Mouse (Mus musculus) liver, embryonic 12.5 days (tissue): ENCODE measurements at regions not wholly inside any gene's neighbourhood (a gene's known extent, or its start where the extent isn't known, plus 50 kb on each side); places are given as distances from the start of the nearest gene placed in this dataset.

Experiments used
- ATAC-seq: fragments of 200-750 bp; cut with Nextera tagmentation; 2 replicates; pipeline ENCODE4 v1.8.0; 2017; ENCODE audit warnings: moderate number of reproducible peaks, mild to moderate bottlenecking, moderate library complexity
- H3K27ac ChIP-seq: fragments of 300-500 bp; sonication (generic); 2 replicates; pipeline ENCODE4 v1.5.1; 2016; ENCODE audit warnings: mild to moderate bottlenecking
- H3K27me3 ChIP-seq: fragments of 300-500 bp; sonication (generic); replicated peaks from 2 replicates; pipeline ENCODE4 v1.6.1; 2016; ENCODE audit warnings: mild to moderate bottlenecking, moderate library complexity
- H3K36me3 ChIP-seq: fragments of 300-500 bp; sonication (generic); 2 replicates; pipeline ENCODE4 v1.6.1; 2016; ENCODE audit warnings: mild to moderate bottlenecking, moderate library complexity
- H3K4me1 ChIP-seq: fragments of 300-500 bp; sonication (generic); 2 replicates; pipeline ENCODE4 v1.6.1; 2016
- H3K4me2 ChIP-seq: fragments of 300-500 bp; sonication (generic); 2 replicates; pipeline ENCODE4 v1.6.1; 2016; ENCODE audit warnings: mild to moderate bottlenecking, moderate library complexity
- H3K4me3 ChIP-seq: fragments of 300-500 bp; sonication (generic); 2 replicates; pipeline ENCODE4 v1.5.1; 2016; ENCODE audit warnings: mild to moderate bottlenecking, moderate library complexity
- H3K9ac ChIP-seq: fragments of 300-500 bp; sonication (generic); 2 replicates; pipeline ENCODE4 v1.6.1; 2016; ENCODE audit warnings: mild to moderate bottlenecking, moderate library complexity
- H3K9me3 ChIP-seq: fragments of 300-500 bp; sonication (generic); replicated peaks from 2 replicates; pipeline ENCODE4 v1.6.1; 2016; ENCODE audit warnings: mild to moderate bottlenecking, moderate library complexity
- WGBS: fragments of 180-500 bp; shearing (Covaris S2); methylation state at CpG from one replicate; pipeline ENCODE4 v1.1.7; 2016; ENCODE audit not compliant: insufficient replicate concordance; 5-methylcytosine and 5-hydroxymethylcytosine counted together

DNA sequence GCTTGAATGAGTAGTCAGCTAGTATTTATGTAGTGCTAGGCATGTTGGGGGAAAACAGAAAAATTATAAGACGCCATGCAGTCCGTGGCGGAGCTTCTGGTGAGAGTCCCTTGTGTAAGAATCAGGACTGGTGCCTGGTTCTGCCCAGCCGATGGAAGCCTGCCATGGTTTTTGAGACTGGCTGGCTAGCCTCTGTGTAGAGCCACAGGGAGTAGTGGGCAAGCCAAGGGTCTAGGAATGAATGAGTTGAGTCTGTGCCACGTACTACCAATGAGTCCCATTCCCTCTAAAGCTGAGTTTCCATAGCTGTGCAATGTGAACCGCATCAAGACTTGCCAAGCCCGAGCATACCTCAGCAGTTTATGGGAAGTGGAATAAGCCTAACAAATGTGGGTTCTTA is 236.3 kb upstream of the Lrtm1 start:
- no peak for ATAC-seq
- H3K36me3 ChIP-seq: no peaks in the 10 kb centered on the region
- no peak overlapping the region for H3K4me3 ChIP-seq
- WGBS: 83% methylated on average over 7 of the region's 7 CpGs
- H3K9ac ChIP-seq: no peak overlapping the region
- H3K4me1 ChIP-seq: no peaks in the 10 kb centered on the region
- H3K9me3 ChIP-seq: no peaks in the 10 kb centered on the region
- no peak overlapping the region for H3K27ac ChIP-seq
- no peaks in the 10 kb centered on the region for H3K27me3 ChIP-seq
- no peak overlapping the region for H3K4me2 ChIP-seq

DNA sequence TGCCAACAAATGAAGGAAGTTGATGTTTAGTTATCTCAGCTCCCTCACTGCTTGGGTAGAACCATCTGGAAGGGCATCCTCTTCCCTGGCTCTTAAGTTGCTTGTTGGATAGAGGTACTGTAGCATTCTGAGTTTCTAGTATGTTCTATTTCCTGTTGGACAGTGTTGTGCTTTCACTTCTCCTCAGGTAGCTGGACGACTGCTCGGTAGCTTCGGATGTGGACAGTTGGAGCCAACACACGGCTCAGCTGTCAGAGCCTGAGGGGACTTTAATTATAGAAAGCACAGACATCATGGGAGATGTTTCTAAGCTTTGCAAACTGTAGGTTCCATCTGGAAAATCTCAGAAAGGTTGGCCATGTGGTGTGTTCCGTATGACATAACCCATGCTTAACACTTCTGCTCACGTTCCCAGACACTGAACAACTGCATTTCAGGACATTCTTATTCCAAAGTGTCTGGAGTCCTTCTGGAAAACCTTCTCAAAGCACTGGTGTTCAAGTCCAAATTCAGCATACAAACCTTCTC is 233.8 kb upstream of the Lrtm1 start:
- no peak for ATAC-seq
- H3K27me3 ChIP-seq: no peaks in the 10 kb centered on the region
- WGBS: 64% methylated on average over 6 of the region's 6 CpGs
- H3K36me3 ChIP-seq: no peaks in the 10 kb centered on the region
- no peak overlapping the region for H3K9ac ChIP-seq
- no peak overlapping the region for H3K27ac ChIP-seq
- no peak overlapping the region for H3K4me3 ChIP-seq
- no peak overlapping the region for H3K4me2 ChIP-seq
- no peaks in the 10 kb centered on the region for H3K9me3 ChIP-seq
- H3K4me1 ChIP-seq: no peaks in the 10 kb centered on the region

DNA sequence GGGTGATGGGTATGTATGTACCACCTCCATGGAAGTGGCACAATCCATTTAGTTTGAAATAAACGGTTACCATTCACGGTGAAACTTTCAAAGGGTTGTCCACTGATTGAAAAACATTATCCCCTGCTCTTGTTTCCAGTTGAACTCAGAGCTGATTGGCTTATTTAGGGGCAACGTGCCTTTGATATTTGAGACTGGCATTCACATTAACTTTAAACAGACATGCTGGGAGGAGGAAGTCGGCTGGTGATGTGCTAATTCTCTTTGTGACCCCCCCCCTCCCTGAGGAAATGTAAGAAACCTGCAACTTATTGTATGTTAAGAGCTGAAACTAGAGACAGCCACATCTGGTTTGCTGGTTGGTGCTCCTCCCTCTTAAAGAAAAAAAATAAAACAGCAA is 219.7 kb upstream of the Lrtm1 start:
- Histone ChIP-seq H3K4me1 (no peaks in the 10 kb centered on the region), H3K4me2 (no peak overlapping the region), H3K9ac (no peak overlapping the region), H3K9me3 (no peaks in the 10 kb centered on the region), H3K27ac (no peak overlapping the region), H3K4me3 (no peak overlapping the region), H3K36me3 (no peaks in the 10 kb centered on the region), H3K27me3 (no peaks in the 10 kb centered on the region)
- WGBS: 7% methylated on average over 4 of the region's 4 CpGs
- ATAC-seq: no peak

DNA sequence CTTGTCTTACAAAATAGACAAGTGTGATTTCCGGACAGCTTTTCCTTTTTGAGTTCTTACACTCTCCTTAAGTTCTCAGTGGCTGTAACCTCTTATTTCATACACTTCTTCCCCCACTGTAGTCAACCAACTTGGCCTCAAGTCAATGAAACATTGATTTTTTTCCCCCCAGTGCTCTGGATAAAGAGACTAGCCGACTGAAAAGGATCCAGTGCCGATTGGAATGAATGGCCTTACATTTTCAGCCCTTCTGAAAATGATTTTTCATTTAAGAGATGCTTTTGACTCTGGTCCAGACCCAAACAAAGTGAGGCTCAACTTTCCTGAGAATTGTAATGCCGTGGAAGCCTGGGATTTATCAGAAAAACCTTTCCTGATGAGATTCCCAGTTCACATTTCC is 216.3 kb upstream of the Lrtm1 start:
- no peak overlapping the region for H3K4me3 ChIP-seq
- ATAC-seq: no peak
- no peaks in the 10 kb centered on the region for H3K27me3 ChIP-seq
- 56% methylated on average over 4 of the region's 4 CpGs for WGBS
- no peak overlapping the region for H3K9ac ChIP-seq
- H3K4me1 ChIP-seq: no peaks in the 10 kb centered on the region
- no peak overlapping the region for H3K4me2 ChIP-seq
- H3K36me3 ChIP-seq: no peaks in the 10 kb centered on the region
- H3K9me3 ChIP-seq: no peaks in the 10 kb centered on the region
- no peak overlapping the region for H3K27ac ChIP-seq

DNA sequence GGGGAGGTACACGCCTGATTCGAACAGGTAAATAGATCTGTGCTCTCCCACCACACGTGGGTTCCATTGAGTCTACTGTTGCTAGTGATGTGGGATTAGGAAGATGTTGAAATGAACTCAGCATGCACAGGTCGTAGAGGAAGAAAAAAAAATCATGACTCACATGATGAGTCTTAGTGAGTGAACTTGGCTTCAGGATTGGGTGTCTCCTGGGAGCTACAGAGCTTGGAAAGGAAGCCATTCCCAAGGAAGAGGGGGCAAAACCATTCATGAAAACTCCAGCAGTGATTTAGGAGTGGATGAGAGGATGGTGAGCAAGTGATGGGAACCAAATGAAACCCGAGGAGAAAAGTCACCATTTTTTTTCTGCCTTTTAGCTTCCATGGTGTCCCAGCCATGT is 215.9 kb upstream of the Lrtm1 start:
- no peaks in the 10 kb centered on the region for H3K36me3 ChIP-seq
- no peaks in the 10 kb centered on the region for H3K4me1 ChIP-seq
- no peak overlapping the region for H3K4me3 ChIP-seq
- 59% methylated on average over 5 of the region's 5 CpGs for WGBS
- no peak overlapping the region for H3K9ac ChIP-seq
- H3K4me2 ChIP-seq: no peak overlapping the region
- no peaks in the 10 kb centered on the region for H3K9me3 ChIP-seq
- no peaks in the 10 kb centered on the region for H3K27me3 ChIP-seq
- no peak for ATAC-seq
- no peak overlapping the region for H3K27ac ChIP-seq

DNA sequence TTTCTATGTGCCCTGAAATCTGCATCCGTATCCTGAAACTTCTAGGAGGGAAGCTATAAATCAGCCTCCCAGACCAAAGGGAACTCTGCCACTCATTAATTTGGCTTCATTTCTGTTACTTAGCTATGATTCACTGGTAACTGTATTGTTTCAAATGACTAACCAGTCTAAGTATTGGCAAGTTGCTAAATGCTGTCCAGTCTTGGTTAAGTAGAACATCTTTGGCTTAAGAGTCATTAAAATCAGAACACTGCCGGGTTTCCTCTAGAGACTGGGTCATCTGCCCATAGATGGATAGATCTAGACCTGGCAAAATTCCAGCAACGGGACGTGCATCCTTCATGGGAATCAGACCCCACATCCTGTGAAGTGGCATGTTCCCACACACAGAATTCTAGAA is 209.9 kb upstream of the Lrtm1 start:
- ATAC-seq: no peak
- WGBS: 55% methylated on average over 4 of the region's 4 CpGs
- Histone ChIP-seq H3K4me3 (no peak overlapping the region), H3K27me3 (no peaks in the 10 kb centered on the region), H3K9ac (no peak overlapping the region), H3K36me3 (no peaks in the 10 kb centered on the region), H3K9me3 (no peaks in the 10 kb centered on the region), H3K4me1 (no peaks in the 10 kb centered on the region), H3K4me2 (no peak overlapping the region), H3K27ac (no peak overlapping the region)

DNA sequence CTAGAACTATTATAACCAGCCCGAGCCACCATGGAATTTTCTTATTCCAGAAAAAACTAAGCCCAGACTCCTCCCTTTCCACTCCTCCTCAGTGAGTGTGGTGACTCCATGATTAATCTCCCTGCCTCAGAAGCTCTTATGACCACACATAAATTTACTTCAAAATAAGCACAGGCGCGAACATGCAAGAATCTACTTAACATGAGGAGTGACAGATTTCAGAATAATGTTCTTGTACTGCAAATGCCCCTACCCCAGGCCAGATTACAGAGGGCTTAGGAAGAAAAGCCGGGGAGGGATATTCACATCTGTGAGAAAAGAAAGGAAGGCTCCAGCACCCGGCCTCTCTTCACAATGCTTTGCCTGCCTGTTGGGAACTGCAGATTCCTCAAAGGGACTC is 208.7 kb upstream of the Lrtm1 start:
- H3K27ac ChIP-seq: no peak overlapping the region
- no peaks in the 10 kb centered on the region for H3K27me3 ChIP-seq
- no peak overlapping the region for H3K4me3 ChIP-seq
- H3K9ac ChIP-seq: no peak overlapping the region
- H3K36me3 ChIP-seq: no peaks in the 10 kb centered on the region
- ATAC-seq: no peak
- H3K4me2 ChIP-seq: no peak overlapping the region
- 66% methylated on average over 5 of the region's 5 CpGs for WGBS
- H3K4me1 ChIP-seq: no peaks in the 10 kb centered on the region
- no peaks in the 10 kb centered on the region for H3K9me3 ChIP-seq

DNA sequence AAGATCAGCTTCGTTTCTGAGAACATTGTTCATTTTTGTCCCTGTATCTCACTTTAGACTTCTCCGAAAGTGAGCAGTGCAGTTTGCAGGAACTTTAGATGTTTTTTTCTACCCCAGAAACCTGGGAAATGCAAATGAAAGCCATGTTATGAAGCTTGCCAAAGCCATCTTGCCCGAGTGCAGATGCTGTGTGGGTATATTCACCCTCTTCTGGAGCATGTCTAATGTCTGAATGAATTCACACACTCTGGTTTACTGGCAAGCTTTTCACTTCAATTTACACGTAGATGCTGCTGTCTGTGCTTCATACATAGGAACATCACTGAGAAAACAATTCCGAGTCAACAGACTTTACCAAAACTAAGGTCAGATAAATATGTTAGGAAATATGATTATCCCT is 197.0 kb upstream of the Lrtm1 start:
- no peak overlapping the region for H3K9ac ChIP-seq
- no peaks in the 10 kb centered on the region for H3K9me3 ChIP-seq
- H3K4me2 ChIP-seq: no peak overlapping the region
- ATAC-seq: no peak
- no peak overlapping the region for H3K4me3 ChIP-seq
- no peak overlapping the region for H3K27ac ChIP-seq
- 65% methylated on average over 5 of the region's 5 CpGs for WGBS
- H3K4me1 ChIP-seq: no peaks in the 10 kb centered on the region
- H3K36me3 ChIP-seq: no peaks in the 10 kb centered on the region
- no peaks in the 10 kb centered on the region for H3K27me3 ChIP-seq

DNA sequence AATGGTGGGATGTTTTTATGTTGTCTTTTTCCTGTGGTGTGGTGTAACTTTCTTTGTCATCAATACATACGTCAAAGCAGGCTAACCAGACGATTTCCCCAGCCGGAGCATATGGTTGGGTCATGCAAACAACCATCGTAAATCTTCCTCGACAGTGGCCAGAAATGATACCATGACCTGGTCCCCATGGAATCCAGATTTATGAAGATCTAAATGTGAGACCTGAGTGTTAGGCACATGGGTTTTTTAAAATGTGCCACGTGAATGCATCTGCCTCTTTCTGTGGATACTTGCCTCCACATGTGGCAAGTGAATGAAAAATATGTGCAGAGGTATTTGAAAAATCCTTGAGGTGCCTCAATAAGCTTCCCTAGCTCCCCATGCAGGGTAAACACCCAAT is 190.8 kb upstream of the Lrtm1 start:
- Histone ChIP-seq H3K9ac (no peak overlapping the region), H3K36me3 (no peaks in the 10 kb centered on the region), H3K4me3 (no peak overlapping the region), H3K4me2 (no peak overlapping the region), H3K27me3 (no peaks in the 10 kb centered on the region), H3K27ac (no peak overlapping the region), H3K9me3 (no peaks in the 10 kb centered on the region), H3K4me1 (no peaks in the 10 kb centered on the region)
- ATAC-seq: no peak
- WGBS: 63% methylated on average over 6 of the region's 6 CpGs

DNA sequence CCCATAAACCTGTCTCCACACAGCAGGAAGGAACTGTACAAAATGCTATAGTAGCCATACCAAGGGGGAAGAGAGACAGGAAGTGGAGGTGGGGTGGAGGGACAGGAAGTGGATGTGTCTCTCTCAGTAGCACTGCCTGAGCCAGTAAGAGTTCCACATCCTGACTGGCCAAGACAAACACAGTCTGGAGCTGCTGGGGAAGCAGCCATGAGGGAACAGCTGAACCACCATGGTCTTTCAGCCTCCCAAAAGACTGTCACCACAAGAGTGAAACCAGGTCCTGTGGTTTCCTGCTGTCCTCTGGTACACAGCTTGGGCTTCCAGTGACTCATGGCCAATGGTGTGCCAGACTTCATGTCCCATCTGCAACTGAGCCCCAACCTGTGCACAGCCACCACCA is 180.9 kb upstream of the Lrtm1 start:
- Histone ChIP-seq H3K36me3 (no peaks in the 10 kb centered on the region), H3K4me2 (no peak overlapping the region), H3K27ac (no peak overlapping the region), H3K27me3 (no peaks in the 10 kb centered on the region), H3K4me1 (no peaks in the 10 kb centered on the region), H3K9me3 (no peaks in the 10 kb centered on the region), H3K4me3 (no peak overlapping the region), H3K9ac (no peak overlapping the region)
- ATAC-seq: no peak

DNA sequence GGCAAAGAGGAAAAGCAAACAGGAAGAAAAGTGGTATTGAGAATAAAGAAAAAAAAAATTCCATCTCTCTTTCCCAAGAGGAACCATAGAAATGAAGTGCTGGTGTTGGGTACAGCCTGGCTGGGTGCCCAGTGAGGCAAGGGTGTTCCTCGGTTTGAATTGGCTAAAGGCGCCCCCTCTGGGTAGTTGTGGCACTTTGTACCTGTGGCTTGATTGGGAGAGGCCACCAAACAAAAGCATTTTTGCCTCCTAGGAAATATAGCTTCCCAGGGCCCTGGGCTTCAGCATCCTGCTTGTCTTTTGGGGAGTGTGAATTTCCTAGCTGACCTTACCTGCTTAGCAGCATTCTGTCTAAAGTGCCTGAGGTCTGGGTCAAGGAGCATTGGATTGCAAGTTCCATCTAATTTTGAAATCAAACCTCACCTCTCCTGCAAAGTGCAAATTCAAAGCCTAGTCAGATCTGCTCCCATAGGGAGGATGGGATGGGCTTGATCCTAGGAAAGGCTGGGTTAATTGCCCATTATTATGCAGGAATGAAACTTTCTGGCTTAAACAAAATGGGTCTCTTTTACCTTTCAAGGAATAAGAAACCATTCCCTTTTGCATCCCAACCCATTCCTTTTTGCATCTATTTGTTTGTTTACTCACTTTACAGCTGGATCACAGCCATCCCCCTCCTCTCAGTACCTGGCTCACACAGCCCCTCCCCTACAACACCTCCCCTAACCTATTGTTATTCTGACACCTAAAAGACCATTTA is 169.0 kb upstream of the Lrtm1 start:
- no peak overlapping the region for H3K4me2 ChIP-seq
- no peaks in the 10 kb centered on the region for H3K9me3 ChIP-seq
- no peaks in the 10 kb centered on the region for H3K27me3 ChIP-seq
- no peak overlapping the region for H3K27ac ChIP-seq
- no peaks in the 10 kb centered on the region for H3K36me3 ChIP-seq
- no peak for ATAC-seq
- H3K4me1 ChIP-seq: no peaks in the 10 kb centered on the region
- no peak overlapping the region for H3K4me3 ChIP-seq
- no peak overlapping the region for H3K9ac ChIP-seq
- 19% methylated on average over 2 of the region's 2 CpGs for WGBS
